Mouse (Mus musculus): ENCODE measurements around the gene Btbd17. TPM values are rescaled to one million over a fixed set of nuclear protein-coding genes. Genes with fewer than 3 reads are reported as not detected.

Gene Btbd17
- polyA plus RNA-seq, 1 experiment, result 0.54 TPM

DNA sequence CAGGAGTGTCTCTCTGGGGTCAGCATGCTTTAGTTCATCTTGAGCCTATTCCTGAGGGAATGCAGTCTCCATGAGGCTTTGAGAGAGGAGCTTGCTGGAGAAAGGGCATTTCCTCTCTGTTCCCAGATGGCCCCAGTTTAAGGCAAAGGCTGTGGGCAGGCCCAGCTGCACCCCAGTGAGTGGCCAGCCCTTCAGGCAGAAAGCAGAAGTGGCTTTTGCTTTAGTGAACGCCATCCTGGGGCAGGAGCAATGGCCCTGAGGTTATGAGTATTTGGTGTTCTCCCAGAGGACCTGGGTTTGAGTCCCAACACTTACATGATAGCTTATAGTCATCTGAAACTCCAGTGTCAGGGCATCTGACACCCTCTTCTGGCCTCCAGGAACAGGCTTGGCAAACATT is 25.6 kb upstream of the Btbd17 start:
- no peaks in the 10 kb centered on the region for H3K4me1 ChIP-seq (ENCODE audit: control insufficient read depth, insufficient read depth, low read length)
- no peak overlapping the region for H3K4me3 ChIP-seq (replicated peaks; ENCODE audit: extremely low read depth, low read depth, low read length)
- TF ChIP-seq POLR2A (IDR thresholded peaks at IDR 0.05; ENCODE audit: borderline replicate concordance, extremely low read depth, low read depth, low read length) (no peak), CTCF (IDR thresholded peaks at IDR 0.05; ENCODE audit: insufficient read depth, low read length) (no peak)
- 54% methylated on average over 1 of the region's 1 CpGs for WGBS
- DNase-seq, result no peak

DNA sequence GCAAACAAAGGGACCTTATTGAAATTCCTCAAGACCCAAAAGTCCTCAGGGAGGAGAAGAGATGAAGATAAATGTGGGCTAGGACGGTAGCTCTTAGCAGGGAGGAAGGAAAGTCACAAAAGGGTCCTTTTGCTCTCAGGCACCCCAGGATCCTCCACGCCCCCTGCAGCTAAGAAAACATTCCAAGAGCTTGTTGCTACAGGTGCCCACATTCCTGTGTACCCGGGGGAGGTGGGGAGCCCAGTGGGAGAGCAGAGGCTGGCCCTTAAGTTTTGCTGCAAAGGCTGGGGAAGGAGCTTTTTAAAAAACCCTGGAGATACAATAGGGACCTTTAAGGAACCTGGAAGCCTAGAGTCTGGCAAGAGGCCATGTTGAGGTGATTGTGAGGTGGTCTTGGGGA is 24.7 kb upstream of the Btbd17 start:
- WGBS, result 52% methylated on average over 3 of the region's 3 CpGs
- H3K4me3 ChIP-seq (replicated peaks; ENCODE audit: extremely low read depth, low read depth, low read length), result no peak overlapping the region
- H3K4me1 ChIP-seq (ENCODE audit: control insufficient read depth, insufficient read depth, low read length), result no peaks in the 10 kb centered on the region
- TF ChIP-seq POLR2A (IDR thresholded peaks at IDR 0.05; ENCODE audit: borderline replicate concordance, extremely low read depth, low read depth, low read length) (no peak), CTCF (IDR thresholded peaks at IDR 0.05; ENCODE audit: insufficient read depth, low read length) (no peak)
- DNase-seq, result no peak

DNA sequence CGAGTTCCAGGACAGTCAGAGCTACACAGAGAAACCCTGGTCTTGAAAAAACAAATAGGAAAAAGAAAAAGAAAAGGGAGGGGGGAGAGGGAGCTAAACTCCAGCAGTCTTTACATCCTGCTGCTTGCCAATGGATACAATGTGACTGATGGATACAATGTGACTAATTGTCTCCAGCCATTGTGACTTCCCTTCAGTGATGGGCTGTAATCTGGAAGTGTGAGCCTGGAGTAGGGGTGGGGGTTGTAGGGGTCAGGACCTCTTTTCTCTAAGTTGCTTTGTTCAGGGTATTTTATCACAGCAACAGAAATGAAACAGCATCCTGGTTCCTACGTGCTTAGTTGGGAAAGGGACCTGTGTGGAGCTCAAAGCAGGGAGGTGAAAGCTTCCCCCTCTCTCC is 23.4 kb upstream of the Btbd17 start:
- 53% methylated on average over 2 of the region's 2 CpGs for WGBS
- no peak overlapping the region for H3K4me3 ChIP-seq (replicated peaks; ENCODE audit: extremely low read depth, low read depth, low read length)
- H3K4me1 ChIP-seq (ENCODE audit: control insufficient read depth, insufficient read depth, low read length), result no peaks in the 10 kb centered on the region
- TF ChIP-seq CTCF (IDR thresholded peaks at IDR 0.05; ENCODE audit: insufficient read depth, low read length) (no peak), POLR2A (IDR thresholded peaks at IDR 0.05; ENCODE audit: borderline replicate concordance, extremely low read depth, low read depth, low read length) (no peak)
- DNase-seq, result no peak

DNA sequence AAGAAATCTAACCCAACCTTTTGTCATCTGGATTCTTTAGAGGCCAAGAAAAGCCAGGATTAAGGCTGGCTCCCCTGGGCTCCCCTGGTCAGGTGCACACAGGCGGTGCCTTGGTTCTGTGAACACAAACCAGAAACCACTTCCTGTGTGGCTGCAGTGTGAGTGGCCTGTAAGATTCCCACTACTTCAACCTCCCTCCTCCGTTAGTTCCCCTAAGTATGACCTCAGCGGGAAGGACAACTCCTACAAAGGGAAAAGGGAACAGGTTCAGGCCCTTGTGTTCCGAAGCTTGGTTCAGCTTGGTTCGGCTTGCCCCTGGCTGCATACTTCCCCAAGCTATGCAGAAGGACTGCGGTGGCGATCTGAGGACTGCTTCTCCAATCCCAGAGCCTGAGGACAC is 22.4 kb upstream of the Btbd17 start:
- Histone ChIP-seq H3K4me1 (ENCODE audit: control insufficient read depth, insufficient read depth, low read length) (no peaks in the 10 kb centered on the region), H3K4me3 (replicated peaks; ENCODE audit: extremely low read depth, low read depth, low read length) (no peak overlapping the region)
- WGBS, result 77% methylated on average over 7 of the region's 7 CpGs
- TF ChIP-seq POLR2A (IDR thresholded peaks at IDR 0.05; ENCODE audit: borderline replicate concordance, extremely low read depth, low read depth, low read length) (no peak), CTCF (IDR thresholded peaks at IDR 0.05; ENCODE audit: insufficient read depth, low read length) (no peak)
- no peak for DNase-seq

DNA sequence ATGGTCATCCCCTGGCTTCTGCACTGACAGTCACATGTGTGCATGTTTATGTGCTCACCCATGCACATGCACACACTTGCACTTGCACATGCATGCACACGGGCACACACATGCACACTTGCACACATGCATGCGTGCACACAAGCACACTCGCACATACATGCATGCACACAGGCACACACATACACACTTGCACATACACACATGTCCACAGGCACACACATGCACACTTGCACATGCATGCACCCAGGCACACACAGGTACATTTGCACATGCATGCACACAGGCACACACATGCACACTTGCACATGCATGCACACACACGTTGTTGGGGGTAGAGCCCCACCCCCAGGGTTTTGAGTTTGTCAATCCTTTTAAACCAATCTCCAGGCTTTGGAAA is 21.2 kb upstream of the Btbd17 start:
- no peak for DNase-seq
- TF ChIP-seq CTCF (IDR thresholded peaks at IDR 0.05; ENCODE audit: insufficient read depth, low read length) (no peak), POLR2A (IDR thresholded peaks at IDR 0.05; ENCODE audit: borderline replicate concordance, extremely low read depth, low read depth, low read length) (no peak)
- WGBS, result 86% methylated on average over 4 of the region's 4 CpGs
- no peak overlapping the region for H3K4me3 ChIP-seq (replicated peaks; ENCODE audit: extremely low read depth, low read depth, low read length)
- no peaks in the 10 kb centered on the region for H3K4me1 ChIP-seq (ENCODE audit: control insufficient read depth, insufficient read depth, low read length)

DNA sequence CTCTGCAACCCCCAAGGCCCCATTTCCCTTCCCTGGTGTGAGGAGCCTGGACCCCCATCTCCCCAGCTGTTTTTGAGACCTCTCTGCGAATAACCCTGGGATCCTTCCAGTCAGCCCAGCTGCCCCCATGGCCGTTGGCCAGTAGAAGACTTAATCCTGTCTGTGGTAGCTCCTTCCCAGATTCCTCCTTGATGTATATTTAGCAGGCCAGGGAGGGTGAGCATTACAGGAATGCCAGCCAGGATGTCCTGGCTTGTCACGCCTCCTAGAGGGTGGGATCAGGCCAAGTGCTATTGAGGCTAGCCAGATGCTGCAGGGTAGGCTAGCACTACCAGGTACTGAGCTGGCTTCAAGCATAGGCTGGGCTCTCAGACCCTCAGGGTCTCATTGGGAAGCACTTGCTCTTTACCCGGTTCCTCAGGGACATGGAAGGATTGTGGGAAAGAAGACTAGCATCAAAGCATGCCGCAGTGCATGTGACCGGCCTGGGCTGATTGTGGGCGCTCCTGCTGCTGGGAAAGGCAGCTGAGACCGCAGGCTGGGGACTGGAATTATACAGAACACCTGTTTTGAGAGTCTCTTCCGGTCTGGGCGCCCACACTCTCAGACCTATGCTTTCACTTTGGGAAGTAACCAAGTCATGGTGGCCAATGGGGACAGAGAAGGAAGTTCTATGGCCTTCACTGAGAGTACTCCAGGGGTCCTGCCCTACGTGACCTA is 19.3 kb upstream of the Btbd17 start:
- Histone ChIP-seq H3K4me3 (replicated peaks; ENCODE audit: extremely low read depth, low read depth, low read length) (no peak overlapping the region), H3K4me1 (ENCODE audit: control insufficient read depth, insufficient read depth, low read length) (no peaks in the 10 kb centered on the region)
- 67% methylated on average over 11 of the region's 11 CpGs for WGBS
- DNase-seq, result no peak
- no peak for TF ChIP-seq CTCF (IDR thresholded peaks at IDR 0.05; ENCODE audit: insufficient read depth, low read length)
- no peak for TF ChIP-seq POLR2A (IDR thresholded peaks at IDR 0.05; ENCODE audit: borderline replicate concordance, extremely low read depth, low read depth, low read length)

DNA sequence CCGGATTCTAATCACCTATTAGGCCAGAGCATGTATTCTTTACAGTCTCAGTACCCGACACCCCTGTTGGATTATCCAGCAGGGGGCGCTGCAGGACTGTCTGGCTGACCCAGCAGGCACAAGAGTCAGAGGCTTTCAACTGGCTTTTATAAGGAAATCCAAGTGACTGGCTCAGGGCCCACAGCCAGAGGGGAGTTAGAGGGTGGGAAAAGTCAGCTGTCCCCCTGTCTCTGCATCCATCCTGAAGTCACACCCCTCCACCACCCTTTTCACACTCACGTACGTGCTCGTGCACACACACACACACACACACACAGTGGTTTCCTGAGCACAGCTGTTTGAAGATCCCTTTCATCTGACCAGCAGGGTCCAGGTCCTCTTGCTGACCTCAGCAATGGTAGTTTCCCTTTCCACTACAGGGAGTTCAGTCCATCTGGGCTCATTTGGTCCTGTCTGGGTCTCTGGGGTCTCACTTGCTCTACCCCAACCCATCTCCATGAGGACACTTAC is 17.0 kb upstream of the Btbd17 start:
- peak; percentile 82 for TF ChIP-seq CTCF (IDR thresholded peaks at IDR 0.05; ENCODE audit: insufficient read depth, low read length)
- TF ChIP-seq POLR2A (IDR thresholded peaks at IDR 0.05; ENCODE audit: borderline replicate concordance, extremely low read depth, low read depth, low read length), result no peak
- Histone ChIP-seq H3K4me3 (replicated peaks; ENCODE audit: extremely low read depth, low read depth, low read length) (no peak overlapping the region), H3K4me1 (ENCODE audit: control insufficient read depth, insufficient read depth, low read length) (no peaks in the 10 kb centered on the region)
- DNase-seq, result peak; percentile 91
- WGBS, result 12% methylated on average over 6 of the region's 6 CpGs

DNA sequence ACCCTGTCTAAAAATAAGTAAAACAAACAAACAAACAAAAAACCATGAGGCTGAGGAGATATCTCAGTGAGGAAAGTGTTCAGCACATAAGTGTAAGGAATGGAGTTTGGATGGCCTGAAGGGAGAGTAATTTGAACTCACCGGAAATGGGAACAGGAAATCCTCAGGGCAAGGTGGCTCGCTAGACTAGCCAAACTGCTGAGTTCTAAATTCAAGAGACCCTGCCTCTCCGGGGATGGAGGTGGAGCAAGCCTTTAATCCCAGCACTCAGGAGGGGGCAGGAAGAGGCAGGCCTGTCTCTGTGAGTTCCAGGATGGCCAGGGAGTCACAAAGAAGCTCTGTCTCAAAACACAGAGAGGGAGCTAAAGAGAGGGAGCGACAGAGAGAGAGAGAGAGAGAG is 14.6 kb upstream of the Btbd17 start:
- H3K4me1 ChIP-seq (ENCODE audit: control insufficient read depth, insufficient read depth, low read length), result no peaks in the 10 kb centered on the region
- no peak overlapping the region for H3K4me3 ChIP-seq (replicated peaks; ENCODE audit: extremely low read depth, low read depth, low read length)
- no peak for DNase-seq
- 28% methylated on average over 4 of the region's 4 CpGs for whole genome bisulfite sequencing
- TF ChIP-seq POLR2A (IDR thresholded peaks at IDR 0.05; ENCODE audit: borderline replicate concordance, extremely low read depth, low read depth, low read length), result no peak
- no peak for TF ChIP-seq CTCF (IDR thresholded peaks at IDR 0.05; ENCODE audit: insufficient read depth, low read length)

DNA sequence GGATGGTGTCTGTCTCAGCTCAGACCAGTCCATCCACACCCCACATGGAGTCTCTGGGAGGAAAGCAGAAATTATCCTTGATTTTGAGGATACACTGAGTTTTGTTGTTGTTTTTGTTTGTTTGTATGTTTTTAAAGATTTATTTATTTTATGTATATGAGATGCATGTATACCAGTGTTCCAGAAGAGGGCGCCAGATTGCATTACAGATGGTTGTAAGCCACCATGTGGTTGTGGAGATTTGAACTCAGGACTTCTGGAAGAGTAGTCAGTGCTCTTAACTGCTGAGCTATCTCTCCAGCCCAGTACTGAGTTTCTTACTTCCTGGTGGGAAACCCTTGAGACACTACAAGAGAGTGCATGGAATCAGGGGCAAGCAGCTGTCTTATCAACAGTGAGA is 13.6 kb upstream of the Btbd17 start:
- no peaks in the 10 kb centered on the region for H3K4me1 ChIP-seq (ENCODE audit: control insufficient read depth, insufficient read depth, low read length)
- DNase-seq, result no peak
- 84% methylated on average over 1 of the region's 1 CpGs for WGBS
- TF ChIP-seq CTCF (IDR thresholded peaks at IDR 0.05; ENCODE audit: insufficient read depth, low read length), result no peak
- TF ChIP-seq POLR2A (IDR thresholded peaks at IDR 0.05; ENCODE audit: borderline replicate concordance, extremely low read depth, low read depth, low read length), result no peak
- no peak overlapping the region for H3K4me3 ChIP-seq (replicated peaks; ENCODE audit: extremely low read depth, low read depth, low read length)

DNA sequence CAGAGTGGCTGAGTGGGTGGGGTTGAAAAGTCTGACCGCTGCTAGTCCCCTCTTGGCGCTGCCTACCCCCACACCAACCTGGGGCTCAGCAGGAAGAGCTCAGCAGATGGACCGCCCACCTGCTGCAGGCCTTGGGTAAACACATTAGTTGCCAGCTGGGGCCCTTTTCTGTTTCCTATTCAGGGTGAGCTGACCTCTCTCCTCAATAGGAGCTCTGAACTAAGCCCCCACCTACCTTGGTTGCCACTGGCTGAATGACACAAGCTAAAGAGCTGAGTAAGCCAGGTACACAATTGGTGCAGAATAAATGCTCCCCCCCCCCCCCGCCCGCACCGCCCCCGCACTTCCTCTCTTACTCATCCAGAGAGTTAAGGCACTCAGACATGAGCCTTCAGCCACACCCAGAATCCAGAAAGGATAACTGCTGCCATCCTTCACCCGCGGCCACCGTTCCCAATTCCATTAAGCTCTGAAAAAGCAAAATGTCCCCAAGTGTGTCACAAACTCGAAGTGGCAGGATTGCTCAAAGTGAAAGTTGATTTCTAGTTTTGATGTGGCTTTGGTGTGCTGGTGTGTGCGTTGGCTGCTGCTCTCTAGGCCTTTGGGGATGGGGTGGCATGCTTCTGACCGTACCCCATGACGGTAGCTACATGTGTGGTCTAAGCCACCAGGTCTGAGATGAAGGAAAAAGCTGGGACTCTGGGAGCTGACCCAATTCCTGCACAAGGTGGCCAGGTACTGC is 12.1 kb upstream of the Btbd17 start:
- DNase-seq, result no peak
- 24% methylated on average over 14 of the region's 14 CpGs for WGBS
- H3K4me1 ChIP-seq (ENCODE audit: control insufficient read depth, insufficient read depth, low read length), result no peaks in the 10 kb centered on the region
- no peak overlapping the region for H3K4me3 ChIP-seq (replicated peaks; ENCODE audit: extremely low read depth, low read depth, low read length)
- TF ChIP-seq CTCF (IDR thresholded peaks at IDR 0.05; ENCODE audit: insufficient read depth, low read length) (no peak), POLR2A (IDR thresholded peaks at IDR 0.05; ENCODE audit: borderline replicate concordance, extremely low read depth, low read depth, low read length) (no peak)

All from lung, adult 2 months (tissue).